Mouse (Mus musculus) kidney, postnatal 14 days (tissue): ENCODE data around the gene Akt3.

Experiments
- DNase-seq: peaks from one replicate; pipeline ENCODE4 v3.0.0; 2022; ENCODE audit warnings: mixed read lengths

Gene Akt3

GRCm38 (mm10) chr1:177046963-177047362 lies 211.0 kb downstream of the Akt3 start:
- no peak for DNase-seq

GRCm38 (mm10) chr1:177045885-177046284 lies 212.1 kb downstream of the Akt3 start:
- peak; percentile 85 for DNase-seq

GRCm38 (mm10) chr1:177040058-177040457 lies 217.9 kb downstream of the Akt3 start:
- DNase-seq, result no peak

- no peak for DNase-seq
Observed at GRCm38 (mm10) chr1:177039093-177039674, 218.8 kb downstream of the Akt3 start.

- DNase-seq, result no peak
Observed at GRCm38 (mm10) chr1:177038383-177038782, 219.6 kb downstream of the Akt3 start.

- DNase-seq, result no peak
Observed at GRCm38 (mm10) chr1:177035460-177035859, 222.5 kb downstream of the Akt3 start.

GRCm38 (mm10) chr1:177032233-177032632 lies 225.8 kb downstream of the Akt3 start:
- no peak for DNase-seq

- DNase-seq, result no peak
Observed at GRCm38 (mm10) chr1:177031196-177031595, 226.8 kb downstream of the Akt3 start.

- DNase-seq, result no peak
Observed at GRCm38 (mm10) chr1:177030669-177031068, 227.3 kb downstream of the Akt3 start.

GRCm38 (mm10) chr1:177029032-177029431 lies 229.0 kb downstream of the Akt3 start:
- no peak for DNase-seq

GRCm38 (mm10) chr1:177027706-177028105 lies 230.3 kb downstream of the Akt3 start:
- no peak for DNase-seq

GRCm38 (mm10) chr1:177022751-177023150 lies 235.3 kb downstream of the Akt3 start:
- no peak for DNase-seq

GRCm38 (mm10) chr1:177019668-177020067 lies 238.3 kb downstream of the Akt3 start:
- DNase-seq, result no peak

GRCm38 (mm10) chr1:177018750-177019149 lies 239.3 kb downstream of the Akt3 start:
- no peak for DNase-seq

GRCm38 (mm10) chr1:177016729-177017128 lies 241.3 kb downstream of the Akt3 start:
- no peak for DNase-seq

GRCm38 (mm10) chr1:177015917-177016316 lies 242.1 kb downstream of the Akt3 start:
- no peak for DNase-seq

- DNase-seq, result no peak
Observed at GRCm38 (mm10) chr1:177014921-177015439, 243.0 kb downstream of the Akt3 start.

GRCm38 (mm10) chr1:177014346-177014745 lies 243.7 kb downstream of the Akt3 start:
- no peak for DNase-seq

GRCm38 (mm10) chr1:177013776-177014175 lies 244.2 kb downstream of the Akt3 start:
- no peak for DNase-seq

GRCm38 (mm10) chr1:177013313-177013712 lies 244.7 kb downstream of the Akt3 start:
- no peak for DNase-seq

GRCm38 (mm10) chr1:177012774-177013173 lies 245.2 kb downstream of the Akt3 start:
- no peak for DNase-seq

- DNase-seq, result no peak
Observed at GRCm38 (mm10) chr1:177011688-177012087, 246.3 kb downstream of the Akt3 start.

- no peak for DNase-seq
Observed at GRCm38 (mm10) chr1:177010607-177011302, 247.2 kb downstream of the Akt3 start.

GRCm38 (mm10) chr1:177010041-177010440 lies 248.0 kb downstream of the Akt3 start:
- no peak for DNase-seq
